Mouse (Mus musculus): ENCODE measurements around the gene Psmc3. TPM values are rescaled to one million over a fixed set of nuclear protein-coding genes. Genes with fewer than 3 reads are reported as not detected.
A peak's percentile ranks its signal among the peaks of the same experiment; 100 is the strongest.

Gene Psmc3
- polyA plus RNA-seq, 1 experiment from 2014 or later: 394 TPM

DNA sequence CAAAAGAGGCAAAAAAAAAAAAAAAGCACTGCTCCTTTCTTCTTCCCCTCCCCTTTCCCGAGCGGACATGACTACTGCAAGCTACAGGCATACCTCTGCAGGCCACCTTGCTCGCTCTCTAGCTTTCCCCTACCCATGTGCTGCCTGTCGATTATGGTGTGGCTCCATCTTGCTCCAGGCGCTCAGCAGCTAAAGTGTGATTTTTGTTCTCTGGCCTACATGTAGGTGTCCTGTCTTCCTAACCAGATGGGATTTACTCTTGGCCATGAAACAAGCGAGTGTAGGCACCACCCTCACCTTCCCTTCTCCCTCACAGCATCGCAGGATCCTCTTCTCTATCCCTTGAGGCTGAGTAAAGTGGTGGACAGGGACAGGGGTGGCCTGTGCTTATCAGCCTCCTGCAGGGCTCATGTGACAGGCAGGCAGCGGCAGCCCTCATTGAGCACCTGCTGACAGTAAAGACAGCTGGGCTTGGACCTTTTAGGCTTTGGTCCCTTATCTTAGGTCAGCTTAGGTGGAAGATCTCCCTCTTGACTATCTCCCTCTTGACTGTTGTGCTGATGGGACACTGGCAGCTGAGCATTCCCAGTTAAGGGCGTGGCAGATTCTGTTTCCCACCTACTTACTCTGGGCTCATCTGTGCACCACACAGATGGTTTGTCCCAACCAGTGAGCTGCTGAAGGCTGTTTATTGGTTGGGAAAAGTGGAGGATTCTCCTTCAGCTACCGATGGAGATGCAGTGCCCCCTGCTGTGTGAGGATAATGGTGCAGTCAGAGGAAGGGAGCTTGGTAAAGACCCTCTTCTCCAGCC, 6.9 kb downstream of the Psmc3 start:
- ATAC-seq (ENCODE audit: low FRiP score) (no peak), DNase-seq (ENCODE audit: low spot score) (peak; percentile 68)
- no peak overlapping the region for H3K4me3 ChIP-seq (ENCODE audit: low read depth, low read length)
- WGBS: 81% methylated on average over 10 of the region's 10 CpGs
- no peak overlapping the region for H3K27ac ChIP-seq (ENCODE audit: low read depth, low read length)
- no peaks in the 10 kb centered on the region for H3K4me1 ChIP-seq (replicated peaks; ENCODE audit: control insufficient read depth, insufficient read depth, low read length)
- no peaks in the 10 kb centered on the region for H3K9me3 ChIP-seq (ENCODE audit: control insufficient read depth, low read length)
- H3K9ac ChIP-seq (ENCODE audit: low read depth, low read length): no peak overlapping the region
- no peak overlapping the region for H3K4me2 ChIP-seq (replicated peaks; ENCODE audit: low read depth, low read length)
- H3K36me3 ChIP-seq (ENCODE audit: control insufficient read depth, insufficient read depth, low read length): peaks cover 27% of the 10 kb centered on the region; the same call in 1 of the 2 replicates
- no peaks in the 10 kb centered on the region for H3K27me3 ChIP-seq (ENCODE audit: control insufficient read depth, insufficient read depth, low read length)

DNA sequence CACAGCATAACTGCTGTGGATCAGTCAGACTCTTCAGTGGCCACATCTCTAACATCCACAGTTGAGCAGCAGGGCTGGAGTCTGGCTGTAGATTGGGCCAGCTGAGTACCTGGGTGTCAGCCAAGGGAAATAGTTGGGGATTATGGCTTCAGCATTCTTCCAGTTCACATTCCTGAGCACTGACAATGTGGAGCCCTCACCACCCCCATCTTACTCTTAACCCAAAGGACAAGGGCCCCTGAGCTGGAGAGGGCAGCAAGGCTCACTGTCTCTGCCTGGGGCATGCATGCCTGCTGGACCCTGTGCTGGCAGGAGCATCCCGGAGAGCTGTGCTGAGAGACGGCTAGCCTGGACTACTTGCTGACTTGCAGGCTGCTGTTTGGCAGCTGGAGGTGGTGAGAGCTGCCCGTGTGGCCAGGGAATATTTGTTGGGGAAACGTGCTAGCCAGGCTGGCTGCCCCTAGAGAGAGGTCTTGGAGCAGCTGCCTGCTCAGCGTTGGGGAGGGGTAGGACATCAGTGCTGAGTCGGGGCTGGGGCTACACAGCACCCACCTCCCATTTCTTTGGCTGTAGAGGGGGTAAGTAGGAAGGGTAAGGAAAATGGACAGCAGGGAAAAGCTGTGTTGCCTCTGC, 8.2 kb downstream of the Psmc3 start:
- no peaks in the 10 kb centered on the region for H3K4me1 ChIP-seq (replicated peaks; ENCODE audit: control insufficient read depth, insufficient read depth, low read length)
- H3K9me3 ChIP-seq (ENCODE audit: control insufficient read depth, low read length): no peaks in the 10 kb centered on the region
- no peaks in the 10 kb centered on the region for H3K27me3 ChIP-seq (ENCODE audit: control insufficient read depth, insufficient read depth, low read length)
- H3K9ac ChIP-seq (ENCODE audit: low read depth, low read length): no peak overlapping the region
- H3K4me2 ChIP-seq (replicated peaks; ENCODE audit: low read depth, low read length): no peak overlapping the region
- H3K27ac ChIP-seq (ENCODE audit: low read depth, low read length): no peak overlapping the region
- WGBS: 84% methylated on average over 6 of the region's 6 CpGs
- peaks cover 23% of the 10 kb centered on the region; the same call in 1 of the 2 replicates for H3K36me3 ChIP-seq (ENCODE audit: control insufficient read depth, insufficient read depth, low read length)
- H3K4me3 ChIP-seq (ENCODE audit: low read depth, low read length): no peak overlapping the region
- no peak for DNase-seq (ENCODE audit: low spot score)
- no peak for ATAC-seq (ENCODE audit: low FRiP score)

- ATAC-seq (ENCODE audit: low FRiP score) (no peak), DNase-seq (ENCODE audit: low spot score) (no peak)
- peaks cover 19% of the 10 kb centered on the region; the same call in 1 of the 2 replicates for H3K36me3 ChIP-seq (ENCODE audit: control insufficient read depth, insufficient read depth, low read length)
- 93% methylated on average over 16 of the region's 16 CpGs for WGBS
- no peak overlapping the region for H3K4me3 ChIP-seq (ENCODE audit: low read depth, low read length)
- H3K4me1 ChIP-seq (replicated peaks; ENCODE audit: control insufficient read depth, insufficient read depth, low read length): no peaks in the 10 kb centered on the region
- no peaks in the 10 kb centered on the region for H3K9me3 ChIP-seq (ENCODE audit: control insufficient read depth, low read length)
- H3K27me3 ChIP-seq (ENCODE audit: control insufficient read depth, insufficient read depth, low read length): no peaks in the 10 kb centered on the region
- H3K4me2 ChIP-seq (replicated peaks; ENCODE audit: low read depth, low read length): no peak overlapping the region
- no peak overlapping the region for H3K9ac ChIP-seq (ENCODE audit: low read depth, low read length)
- no peak overlapping the region for H3K27ac ChIP-seq (ENCODE audit: low read depth, low read length)
Measured at GRCm38 (mm10) chr2:91062779-91063606, 9.2 kb downstream of the Psmc3 start.

DNA sequence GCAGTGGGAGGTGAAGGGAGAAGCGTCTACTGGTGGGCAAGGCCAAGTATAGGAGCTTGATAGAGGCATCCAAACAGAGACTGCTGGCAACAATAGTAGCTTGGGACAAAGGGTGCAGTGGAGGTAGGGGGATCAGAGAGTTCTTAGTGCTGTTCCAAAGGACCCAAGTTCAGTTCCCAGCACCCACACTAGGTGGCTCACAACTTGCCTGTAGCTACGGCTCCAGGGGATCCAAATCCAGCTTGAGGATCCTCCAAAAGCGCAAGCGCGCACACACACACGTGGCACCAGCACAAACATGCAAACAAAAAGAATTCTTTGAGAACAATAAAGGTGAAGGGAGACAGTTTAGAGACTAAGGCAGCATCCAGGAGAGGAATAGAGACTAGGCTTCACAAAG, 10.4 kb downstream of the Psmc3 start:
- Histone ChIP-seq H3K27ac (ENCODE audit: low read depth, low read length) (no peak overlapping the region), H3K4me2 (replicated peaks; ENCODE audit: low read depth, low read length) (no peak overlapping the region), H3K27me3 (ENCODE audit: control insufficient read depth, insufficient read depth, low read length) (no peaks in the 10 kb centered on the region), H3K4me3 (ENCODE audit: low read depth, low read length) (no peak overlapping the region), H3K9me3 (ENCODE audit: control insufficient read depth, low read length) (no peaks in the 10 kb centered on the region), H3K36me3 (ENCODE audit: control insufficient read depth, insufficient read depth, low read length) (peaks cover 16% of the 10 kb centered on the region; the same call in 1 of the 2 replicates), H3K4me1 (replicated peaks; ENCODE audit: control insufficient read depth, insufficient read depth, low read length) (peaks cover 2% of the 10 kb centered on the region; the same call in 1 of the 2 replicates), H3K9ac (ENCODE audit: low read depth, low read length) (no peak overlapping the region)
- 85% methylated on average over 6 of the region's 6 CpGs for WGBS
- no peak for DNase-seq (ENCODE audit: low spot score)
- no peak for ATAC-seq (ENCODE audit: low FRiP score)

DNA sequence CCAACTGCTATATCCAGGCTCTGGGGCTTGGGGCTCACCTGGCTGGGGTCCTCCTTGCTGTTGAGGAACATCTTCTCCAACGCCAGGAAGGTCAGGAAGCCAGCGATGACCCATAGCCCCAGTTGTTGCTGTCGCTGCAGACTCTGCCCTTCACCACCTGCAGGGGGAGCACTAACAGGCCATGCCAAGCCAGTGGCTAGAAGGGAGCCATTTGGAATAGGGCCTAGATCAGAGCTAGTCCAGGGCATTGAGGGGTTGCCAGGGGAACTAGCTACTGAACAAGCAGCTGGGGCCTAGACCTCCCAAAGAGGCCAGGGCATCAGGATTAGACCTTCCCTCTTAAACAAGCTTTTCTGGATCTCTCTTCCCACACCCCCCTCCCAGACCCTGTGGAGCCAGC, 11.7 kb downstream of the Psmc3 start:
- Histone ChIP-seq H3K9me3 (ENCODE audit: control insufficient read depth, low read length) (no peaks in the 10 kb centered on the region), H3K27ac (ENCODE audit: low read depth, low read length) (no peak overlapping the region), H3K36me3 (ENCODE audit: control insufficient read depth, insufficient read depth, low read length) (peaks cover 11% of the 10 kb centered on the region; the same call in 1 of the 2 replicates), H3K9ac (ENCODE audit: low read depth, low read length) (no peak overlapping the region), H3K27me3 (ENCODE audit: control insufficient read depth, insufficient read depth, low read length) (no peaks in the 10 kb centered on the region), H3K4me1 (replicated peaks; ENCODE audit: control insufficient read depth, insufficient read depth, low read length) (peaks cover 2% of the 10 kb centered on the region; the same call in 1 of the 2 replicates), H3K4me2 (replicated peaks; ENCODE audit: low read depth, low read length) (no peak overlapping the region), H3K4me3 (ENCODE audit: low read depth, low read length) (no peak overlapping the region)
- peak; percentile 69 for DNase-seq (ENCODE audit: low spot score)
- WGBS: 48% methylated on average over 3 of the region's 3 CpGs
- ATAC-seq (ENCODE audit: low FRiP score): no peak

DNA sequence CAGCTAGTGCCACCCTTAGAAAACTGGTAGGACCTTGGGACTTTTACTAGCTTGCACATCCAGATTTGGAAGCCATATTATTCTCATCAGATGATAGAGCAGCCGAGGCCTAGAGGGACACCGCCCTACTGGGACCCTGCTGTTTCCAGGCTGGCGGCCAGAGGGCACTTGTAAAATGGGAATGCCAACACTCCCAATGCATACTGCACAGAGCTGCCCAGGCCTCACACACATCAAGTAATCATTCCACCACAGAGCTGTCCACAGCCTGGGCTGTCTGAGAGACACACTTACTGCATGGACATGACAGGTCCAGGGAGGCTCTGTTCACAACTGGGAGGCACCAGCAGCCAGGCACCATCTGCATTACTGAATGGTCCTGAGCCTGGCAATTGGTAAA, 12.6 kb downstream of the Psmc3 start:
- WGBS: 91% methylated on average over 3 of the region's 3 CpGs
- no peak overlapping the region for H3K9ac ChIP-seq (ENCODE audit: low read depth, low read length)
- no peak overlapping the region for H3K4me3 ChIP-seq (ENCODE audit: low read depth, low read length)
- H3K36me3 ChIP-seq (ENCODE audit: control insufficient read depth, insufficient read depth, low read length): peaks cover 9% of the 10 kb centered on the region; the same call in 1 of the 2 replicates
- DNase-seq (ENCODE audit: low spot score) (no peak), ATAC-seq (ENCODE audit: low FRiP score) (no peak)
- no peak overlapping the region for H3K27ac ChIP-seq (ENCODE audit: low read depth, low read length)
- no peaks in the 10 kb centered on the region for H3K9me3 ChIP-seq (ENCODE audit: control insufficient read depth, low read length)
- H3K4me2 ChIP-seq (replicated peaks; ENCODE audit: low read depth, low read length): no peak overlapping the region
- H3K27me3 ChIP-seq (ENCODE audit: control insufficient read depth, insufficient read depth, low read length): no peaks in the 10 kb centered on the region
- peaks cover 2% of the 10 kb centered on the region; the same call in 1 of the 2 replicates for H3K4me1 ChIP-seq (replicated peaks; ENCODE audit: control insufficient read depth, insufficient read depth, low read length)

- no peaks in the 10 kb centered on the region for H3K27me3 ChIP-seq (ENCODE audit: control insufficient read depth, insufficient read depth, low read length)
- 60% methylated on average over 13 of the region's 13 CpGs for WGBS
- DNase-seq (ENCODE audit: low spot score): no peak
- no peak overlapping the region for H3K27ac ChIP-seq (ENCODE audit: low read depth, low read length)
- no peak overlapping the region for H3K4me3 ChIP-seq (ENCODE audit: low read depth, low read length)
- H3K9me3 ChIP-seq (ENCODE audit: control insufficient read depth, low read length): no peaks in the 10 kb centered on the region
- no peak overlapping the region; the same call in 1 of the 2 replicates for H3K4me2 ChIP-seq (replicated peaks; ENCODE audit: low read depth, low read length)
- peaks cover 6% of the 10 kb centered on the region; the same call in 1 of the 2 replicates for H3K36me3 ChIP-seq (ENCODE audit: control insufficient read depth, insufficient read depth, low read length)
- no peak for ATAC-seq (ENCODE audit: low FRiP score)
- H3K4me1 ChIP-seq (replicated peaks; ENCODE audit: control insufficient read depth, insufficient read depth, low read length): peaks cover 2% of the 10 kb centered on the region; the same call in 1 of the 2 replicates
- no peak overlapping the region for H3K9ac ChIP-seq (ENCODE audit: low read depth, low read length)
Measured at GRCm38 (mm10) chr2:91068162-91068871, 14.5 kb downstream of the Psmc3 start.

GRCm38 (mm10) chr2:91068872-91069165, 15.0 kb downstream of the Psmc3 start:
- H3K4me3 ChIP-seq (ENCODE audit: low read depth, low read length): no peak overlapping the region
- no peak for ATAC-seq (ENCODE audit: low FRiP score)
- 46% methylated on average over 6 of the region's 6 CpGs for WGBS
- H3K36me3 ChIP-seq (ENCODE audit: control insufficient read depth, insufficient read depth, low read length): peaks cover 5% of the 10 kb centered on the region; the same call in 1 of the 2 replicates
- H3K4me1 ChIP-seq (replicated peaks; ENCODE audit: control insufficient read depth, insufficient read depth, low read length): peaks cover 2% of the 10 kb centered on the region; the same call in 1 of the 2 replicates
- H3K4me2 ChIP-seq (replicated peaks; ENCODE audit: low read depth, low read length): peak overlapping the region; percentile 76; the same call in 1 of the 2 replicates
- H3K27me3 ChIP-seq (ENCODE audit: control insufficient read depth, insufficient read depth, low read length): no peaks in the 10 kb centered on the region
- DNase-seq (ENCODE audit: low spot score): no peak
- H3K9ac ChIP-seq (ENCODE audit: low read depth, low read length): no peak overlapping the region
- no peak overlapping the region for H3K27ac ChIP-seq (ENCODE audit: low read depth, low read length)
- H3K9me3 ChIP-seq (ENCODE audit: control insufficient read depth, low read length): no peaks in the 10 kb centered on the region

Measured in hindbrain, embryonic 11.5 days (tissue).